Mouse (Mus musculus) retina, adult 2 months (tissue): ENCODE data around the gene Jag1.

Experiments
- DNase-seq: peaks from one replicate; pipeline ENCODE4 v3.0.0-alpha.2; 2012; ENCODE audit warnings: low read depth, low spot score

The Jag1 gene

DNA sequence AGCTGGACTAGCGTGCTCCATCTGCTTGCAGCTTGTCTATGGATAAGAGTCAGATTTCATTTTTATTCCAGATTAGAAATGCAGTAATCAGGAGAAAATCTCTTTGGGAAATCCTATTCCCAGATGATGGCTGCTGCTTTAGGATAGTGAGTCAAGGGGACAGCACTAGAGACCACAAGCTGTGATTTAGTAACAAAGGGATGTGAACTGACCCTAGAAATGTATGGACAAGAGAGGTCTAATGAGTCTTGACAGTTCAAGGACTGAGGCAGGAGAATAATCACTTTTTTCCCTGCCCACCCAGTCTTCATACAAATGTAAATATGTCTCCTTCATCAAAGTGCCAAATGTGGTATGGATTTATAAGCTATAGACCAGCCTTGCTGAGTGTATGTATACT, 52.6 kb downstream of the Jag1 start:
- no peak for DNase-seq

DNA sequence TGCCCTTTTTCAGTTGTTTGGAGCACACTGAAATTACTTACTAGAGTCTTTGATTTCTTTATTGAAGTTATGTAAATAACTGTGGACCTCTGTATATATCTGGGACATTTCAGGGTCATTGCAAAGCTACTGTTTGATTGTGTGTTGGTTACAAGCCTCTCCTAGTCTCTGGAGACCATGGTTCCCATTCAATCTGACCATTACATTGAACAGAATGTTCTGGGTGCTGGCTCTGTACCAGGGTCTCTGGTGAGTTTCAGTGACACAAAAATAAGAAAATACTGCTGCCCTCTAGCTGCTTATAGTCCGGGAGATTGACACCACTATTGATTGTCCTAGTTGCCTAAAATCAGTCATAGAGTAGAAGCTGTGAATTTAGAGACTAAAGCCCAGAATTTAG, 66.5 kb downstream of the Jag1 start:
- no peak for DNase-seq

DNA sequence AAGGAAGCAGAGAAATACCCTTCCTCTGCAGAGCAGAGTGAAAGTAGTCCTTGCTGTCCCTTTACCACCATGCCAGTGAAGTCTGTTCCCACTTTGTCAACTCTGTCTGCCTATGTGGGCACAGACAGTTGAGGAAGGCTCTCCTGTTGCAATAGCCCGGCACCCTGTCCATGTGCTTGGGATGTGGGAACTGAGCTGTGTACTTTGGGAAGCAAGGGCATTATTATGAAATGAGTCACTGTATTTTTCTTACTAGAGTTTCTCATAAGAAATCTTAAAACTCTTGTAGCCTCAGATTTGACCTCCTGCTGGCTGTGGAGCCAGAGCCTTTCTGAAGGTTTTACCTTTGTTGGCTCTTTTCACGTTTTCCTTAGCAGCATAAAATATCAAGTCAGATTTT, 67.1 kb downstream of the Jag1 start:
- DNase-seq = no peak

DNA sequence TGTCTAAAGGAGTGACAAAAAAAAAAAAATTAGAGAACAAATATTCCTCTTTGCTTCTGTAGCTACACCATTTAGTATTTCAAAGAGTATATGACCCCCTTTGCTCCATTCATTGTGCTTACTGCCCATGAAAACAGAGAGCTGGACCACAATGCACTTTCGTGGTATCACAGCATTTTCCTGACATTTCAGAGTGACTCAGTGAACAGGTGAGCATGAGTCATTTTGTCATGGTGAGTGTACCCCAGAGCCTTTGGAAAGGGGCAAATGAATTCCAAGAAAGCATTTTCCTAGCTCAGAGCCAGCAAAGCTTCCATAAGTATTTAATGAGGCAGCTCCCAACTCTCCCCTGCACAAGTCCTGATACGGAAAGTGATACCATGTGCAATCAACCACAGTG, 72.3 kb downstream of the Jag1 start:
- DNase-seq = no peak
